Mouse (Mus musculus): ENCODE measurements around the gene Cntd1. TPM values are rescaled to one million over a fixed set of nuclear protein-coding genes. Genes with fewer than 3 reads are reported as not detected.

Gene Cntd1
- total and polyA plus RNA-seq, 2 experiments from 2014 or later, result 0.10 to 0.61 TPM

- no peak overlapping the region; the same call in 1 of the 2 replicates for H3K27ac ChIP-seq (ENCODE audit: low read depth, low read length)
- no peaks in the 10 kb centered on the region for H3K27me3 ChIP-seq (ENCODE audit: insufficient read depth, low read length)
- H3K9me3 ChIP-seq (ENCODE audit: low read length), result no peaks in the 10 kb centered on the region
- no peak overlapping the region for H3K4me2 ChIP-seq (ENCODE audit: low read depth)
- no peak overlapping the region for H3K9ac ChIP-seq
- no peak for ATAC-seq
- H3K36me3 ChIP-seq (ENCODE audit: insufficient read depth), result no peaks in the 10 kb centered on the region
- no peak for DNase-seq
- no peak for TF ChIP-seq CTCF (IDR thresholded peaks at IDR 0.05; ENCODE audit: low read depth)
- 0 out of 2 replicates have a peak, but pooled peaks cover 8% of the 10 kb centered on the region for H3K4me1 ChIP-seq (ENCODE audit: insufficient read depth)
- no peak overlapping the region for H3K4me3 ChIP-seq (ENCODE audit: low read depth, low read length)
- 57% methylated on average over 6 of the region's 6 CpGs for WGBS
These were observed 46.6 kb upstream of the Cntd1 start for GRCm38 (mm10) chr11:101232010-101232839.

- TF ChIP-seq CTCF (IDR thresholded peaks at IDR 0.05; ENCODE audit: low read depth), result no peak
- no peaks in the 10 kb centered on the region for H3K27me3 ChIP-seq (ENCODE audit: insufficient read depth, low read length)
- no peak overlapping the region for H3K4me3 ChIP-seq (ENCODE audit: low read depth, low read length)
- no peaks in the 10 kb centered on the region for H3K9me3 ChIP-seq (ENCODE audit: low read length)
- whole genome bisulfite sequencing, result 95% methylated on average over 1 of the region's 1 CpGs
- DNase-seq (no peak), ATAC-seq (no peak)
- no peak overlapping the region for H3K27ac ChIP-seq (ENCODE audit: low read depth, low read length)
- H3K36me3 ChIP-seq (ENCODE audit: insufficient read depth), result no peaks in the 10 kb centered on the region
- H3K4me1 ChIP-seq (ENCODE audit: insufficient read depth), result 0 out of 2 replicates have a peak, but pooled peaks cover 8% of the 10 kb centered on the region
- no peak overlapping the region for H3K9ac ChIP-seq
- H3K4me2 ChIP-seq (ENCODE audit: low read depth), result no peak overlapping the region
These were observed 45.6 kb upstream of the Cntd1 start for GRCm38 (mm10) chr11:101233240-101233639.

- Histone ChIP-seq H3K4me1 (ENCODE audit: insufficient read depth) (0 out of 2 replicates have a peak, but pooled peaks cover 8% of the 10 kb centered on the region), H3K4me3 (ENCODE audit: low read depth, low read length) (no peak overlapping the region), H3K36me3 (ENCODE audit: insufficient read depth) (no peaks in the 10 kb centered on the region), H3K27me3 (ENCODE audit: insufficient read depth, low read length) (no peaks in the 10 kb centered on the region), H3K9ac (no peak overlapping the region), H3K9me3 (ENCODE audit: low read length) (no peaks in the 10 kb centered on the region), H3K4me2 (ENCODE audit: low read depth) (no peak overlapping the region), H3K27ac (ENCODE audit: low read depth, low read length) (no peak overlapping the region)
- no peak for TF ChIP-seq CTCF (IDR thresholded peaks at IDR 0.05; ENCODE audit: low read depth)
- ATAC-seq, result no peak
- no peak for DNase-seq
These were observed 44.7 kb upstream of the Cntd1 start for GRCm38 (mm10) chr11:101234124-101234523.

- no peaks in the 10 kb centered on the region for H3K9me3 ChIP-seq (ENCODE audit: low read length)
- H3K9ac ChIP-seq, result no peak overlapping the region
- DNase-seq (no peak), ATAC-seq (no peak)
- H3K4me3 ChIP-seq (ENCODE audit: low read depth, low read length), result no peak overlapping the region
- H3K27me3 ChIP-seq (ENCODE audit: insufficient read depth, low read length), result no peaks in the 10 kb centered on the region
- H3K4me2 ChIP-seq (ENCODE audit: low read depth), result no peak overlapping the region
- no peak overlapping the region for H3K27ac ChIP-seq (ENCODE audit: low read depth, low read length)
- no peak for TF ChIP-seq CTCF (IDR thresholded peaks at IDR 0.05; ENCODE audit: low read depth)
- H3K4me1 ChIP-seq (ENCODE audit: insufficient read depth), result 0 out of 2 replicates have a peak, but pooled peaks cover 4% of the 10 kb centered on the region
- no peaks in the 10 kb centered on the region for H3K36me3 ChIP-seq (ENCODE audit: insufficient read depth)
These were observed 43.4 kb upstream of the Cntd1 start for GRCm38 (mm10) chr11:101235429-101235828.

GRCm38 (mm10) chr11:101236782-101237181 is 42.0 kb upstream of the Cntd1 start:
- H3K27me3 ChIP-seq (ENCODE audit: insufficient read depth, low read length), result no peaks in the 10 kb centered on the region
- H3K4me3 ChIP-seq (ENCODE audit: low read depth, low read length), result no peak overlapping the region
- no peak for TF ChIP-seq CTCF (IDR thresholded peaks at IDR 0.05; ENCODE audit: low read depth)
- 94% methylated on average over 5 of the region's 5 CpGs for WGBS
- H3K9me3 ChIP-seq (ENCODE audit: low read length), result no peaks in the 10 kb centered on the region
- H3K4me1 ChIP-seq (ENCODE audit: insufficient read depth), result no peaks in the 10 kb centered on the region
- DNase-seq, result no peak
- no peak overlapping the region for H3K27ac ChIP-seq (ENCODE audit: low read depth, low read length)
- ATAC-seq, result no peak
- H3K9ac ChIP-seq, result no peak overlapping the region
- H3K4me2 ChIP-seq (ENCODE audit: low read depth), result no peak overlapping the region
- H3K36me3 ChIP-seq (ENCODE audit: insufficient read depth), result no peaks in the 10 kb centered on the region

GRCm38 (mm10) chr11:101238071-101238647 is 40.7 kb upstream of the Cntd1 start:
- Histone ChIP-seq H3K4me1 (ENCODE audit: insufficient read depth) (no peaks in the 10 kb centered on the region), H3K9me3 (ENCODE audit: low read length) (no peaks in the 10 kb centered on the region), H3K36me3 (ENCODE audit: insufficient read depth) (no peaks in the 10 kb centered on the region), H3K4me2 (ENCODE audit: low read depth) (no peak overlapping the region), H3K4me3 (ENCODE audit: low read depth, low read length) (no peak overlapping the region), H3K9ac (no peak overlapping the region), H3K27me3 (ENCODE audit: insufficient read depth, low read length) (no peaks in the 10 kb centered on the region), H3K27ac (ENCODE audit: low read depth, low read length) (no peak overlapping the region)
- no peak for TF ChIP-seq CTCF (IDR thresholded peaks at IDR 0.05; ENCODE audit: low read depth)
- ATAC-seq (no peak), DNase-seq (no peak)
- WGBS, result 43% methylated on average over 5 of the region's 5 CpGs

GRCm38 (mm10) chr11:101245071-101245470 is 33.7 kb upstream of the Cntd1 start:
- H3K9ac ChIP-seq, result no peak overlapping the region
- ATAC-seq (no peak), DNase-seq (no peak)
- H3K4me2 ChIP-seq (ENCODE audit: low read depth), result no peak overlapping the region
- H3K4me1 ChIP-seq (ENCODE audit: insufficient read depth), result peaks cover 4% of the 10 kb centered on the region; the same call in 1 of the 2 replicates
- H3K27me3 ChIP-seq (ENCODE audit: insufficient read depth, low read length), result peaks cover 15% of the 10 kb centered on the region
- H3K4me3 ChIP-seq (ENCODE audit: low read depth, low read length), result no peak overlapping the region
- no peaks in the 10 kb centered on the region for H3K9me3 ChIP-seq (ENCODE audit: low read length)
- no peak overlapping the region for H3K27ac ChIP-seq (ENCODE audit: low read depth, low read length)
- no peak for TF ChIP-seq CTCF (IDR thresholded peaks at IDR 0.05; ENCODE audit: low read depth)
- 49% methylated on average over 4 of the region's 4 CpGs for WGBS
- H3K36me3 ChIP-seq (ENCODE audit: insufficient read depth), result no peaks in the 10 kb centered on the region
